Mouse (Mus musculus): Measurements from ENCODE around the gene Prkg2.

Prkg2 gene

GRCm38 (mm10) chr5:99036596-99037441 lies at the start of gene Prkg2:
Prkg2 (minus strand) TSS chr5:99037351.
- no peak for DNase-seq (ENCODE audit: low read depth)

DNA sequence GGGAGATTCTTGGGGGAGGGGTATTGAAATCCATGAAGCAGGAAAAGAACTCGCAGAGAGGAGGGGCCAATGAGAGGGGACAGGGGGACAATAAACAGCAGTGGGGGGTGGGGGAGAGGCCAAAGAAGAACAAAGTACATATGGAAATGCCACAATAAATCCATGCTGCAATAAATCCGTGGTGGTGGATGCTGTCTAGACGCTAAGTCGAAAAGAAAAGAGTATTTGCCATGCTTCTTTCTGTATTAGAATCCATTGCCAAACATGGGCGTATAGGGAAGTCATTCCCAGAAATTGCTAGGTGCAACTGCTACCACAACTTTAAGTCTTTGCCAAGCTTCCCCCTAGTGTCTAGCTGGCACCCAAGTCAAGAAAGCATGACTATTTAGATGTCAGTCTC lies 46.8 kb upstream of the Prkg2 start:
- no peak for DNase-seq (ENCODE audit: low read depth)

DNA sequence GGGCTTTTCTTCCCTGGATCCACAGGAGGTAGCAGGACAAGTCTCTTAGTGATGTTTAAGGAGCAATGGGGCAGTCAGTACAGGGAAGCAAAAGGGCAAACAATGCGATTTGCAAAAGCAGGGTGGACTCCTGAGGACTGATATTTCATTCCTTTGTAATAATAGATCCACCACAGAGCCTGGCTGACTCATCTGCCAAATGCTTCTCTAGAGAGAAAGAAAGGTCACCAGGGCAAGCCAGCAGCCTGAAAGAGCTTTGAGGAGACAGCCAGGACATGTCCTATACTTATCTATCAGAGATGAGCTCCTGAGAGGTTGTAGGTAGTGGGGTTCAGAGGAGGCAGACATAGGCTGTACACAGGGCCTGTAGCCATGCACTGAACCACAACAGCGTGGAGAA lies 41.2 kb upstream of the Prkg2 start:
- DNase-seq (ENCODE audit: low read depth), result no peak

GRCm38 (mm10) chr5:99068391-99068790 lies 31.2 kb upstream of the Prkg2 start:
- no peak for DNase-seq (ENCODE audit: low read depth)

- DNase-seq (ENCODE audit: low read depth), result no peak
Observed at GRCm38 (mm10) chr5:99062582-99062981, 25.4 kb upstream of the Prkg2 start.

DNA sequence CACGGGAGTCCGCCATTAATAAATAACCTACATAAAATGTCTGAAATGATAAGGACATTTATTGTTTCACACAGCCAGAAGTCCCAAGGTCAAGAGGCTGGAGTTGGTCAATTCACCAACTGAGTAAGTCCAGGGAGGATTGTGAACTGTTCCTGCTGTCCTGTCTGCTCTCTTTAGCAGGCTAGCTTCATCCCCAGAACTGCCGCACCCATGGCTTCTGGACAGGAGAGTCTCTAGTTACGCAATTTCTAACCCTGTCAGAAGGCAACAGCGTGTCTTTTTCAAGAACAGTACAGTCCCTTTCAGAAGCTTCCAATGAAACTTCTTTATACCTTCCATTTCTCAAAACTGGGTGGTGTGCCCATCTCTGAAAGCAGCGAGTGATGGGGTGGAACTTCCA lies 1.9 kb upstream of the Prkg2 start:
- no peak for DNase-seq (ENCODE audit: low read depth)

DNA sequence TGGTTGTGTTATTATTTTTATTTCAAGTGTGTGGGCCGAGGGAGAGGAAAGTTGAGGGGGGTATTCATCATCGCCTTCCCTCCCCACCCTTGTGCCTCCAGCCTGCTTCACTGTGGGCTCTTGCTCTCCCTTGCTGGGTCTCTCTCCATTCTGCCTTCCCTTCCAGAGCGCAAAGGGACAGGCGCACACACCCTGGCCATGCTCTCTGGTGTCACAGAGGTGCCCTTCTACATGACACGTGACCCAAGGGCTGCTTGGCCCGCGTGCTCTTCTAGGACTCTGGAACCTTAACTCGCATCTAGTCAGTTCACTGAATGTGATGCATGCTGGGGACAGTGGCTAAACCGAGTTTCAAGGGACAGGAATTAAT lies 276 bp upstream of the Prkg2 start:
- no peak for DNase-seq (ENCODE audit: low read depth)

- DNase-seq (ENCODE audit: low read depth), result no peak
Observed at GRCm38 (mm10) chr5:99035961-99036360, 1.2 kb downstream of the Prkg2 start.

GRCm38 (mm10) chr5:99031551-99032149 lies 5.5 kb downstream of the Prkg2 start:
- DNase-seq (ENCODE audit: low read depth), result no peak

GRCm38 (mm10) chr5:99026343-99026742 lies 10.8 kb downstream of the Prkg2 start:
- DNase-seq (ENCODE audit: low read depth), result no peak

GRCm38 (mm10) chr5:99019709-99020108 lies 17.4 kb downstream of the Prkg2 start:
- DNase-seq (ENCODE audit: low read depth), result no peak

DNA sequence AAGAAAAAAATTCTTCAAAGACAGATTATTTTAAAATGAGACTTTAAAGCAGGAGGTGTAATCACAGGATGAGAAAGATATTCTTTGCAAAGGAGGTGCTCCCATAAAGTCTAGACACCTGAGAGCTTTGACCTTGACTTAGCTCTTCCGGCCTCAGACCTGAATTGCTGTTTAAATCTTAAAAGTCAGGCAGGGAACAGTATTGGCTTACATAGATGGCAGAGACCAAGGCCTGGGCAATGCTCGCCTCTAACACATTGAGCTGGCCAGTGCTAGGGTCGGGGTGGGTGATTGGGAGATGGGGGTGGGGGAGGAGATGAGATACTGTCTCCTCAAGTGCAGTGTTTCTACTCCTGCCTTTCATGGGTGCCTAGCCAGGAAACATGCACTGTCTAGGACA lies 22.0 kb downstream of the Prkg2 start:
- no peak for DNase-seq (ENCODE audit: low read depth)

GRCm38 (mm10) chr5:99010448-99011151 lies 26.6 kb downstream of the Prkg2 start:
- no peak for DNase-seq (ENCODE audit: low read depth)

DNA sequence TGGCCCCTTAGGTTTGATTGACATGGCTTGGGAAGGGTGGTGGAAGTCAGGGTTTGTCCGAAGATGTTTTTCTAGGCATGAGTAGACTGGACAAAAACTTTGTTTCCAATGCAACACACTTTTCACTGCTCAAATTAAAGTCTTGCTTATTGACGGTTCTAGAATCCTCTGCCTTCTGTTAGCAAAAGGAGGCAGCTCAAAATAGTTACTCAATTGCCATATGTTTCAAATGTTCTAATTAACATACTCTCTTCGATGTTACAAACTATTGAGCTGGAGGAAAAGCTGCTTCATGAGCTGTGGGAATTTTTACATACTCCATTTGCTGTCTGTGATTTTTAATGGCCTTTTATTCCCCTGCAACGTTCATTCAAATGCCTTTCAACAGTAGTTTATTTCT lies 39.0 kb downstream of the Prkg2 start:
- no peak for DNase-seq (ENCODE audit: low read depth)

GRCm38 (mm10) chr5:98995767-98996166 lies 41.4 kb downstream of the Prkg2 start:
- no peak for DNase-seq (ENCODE audit: low read depth)

DNA sequence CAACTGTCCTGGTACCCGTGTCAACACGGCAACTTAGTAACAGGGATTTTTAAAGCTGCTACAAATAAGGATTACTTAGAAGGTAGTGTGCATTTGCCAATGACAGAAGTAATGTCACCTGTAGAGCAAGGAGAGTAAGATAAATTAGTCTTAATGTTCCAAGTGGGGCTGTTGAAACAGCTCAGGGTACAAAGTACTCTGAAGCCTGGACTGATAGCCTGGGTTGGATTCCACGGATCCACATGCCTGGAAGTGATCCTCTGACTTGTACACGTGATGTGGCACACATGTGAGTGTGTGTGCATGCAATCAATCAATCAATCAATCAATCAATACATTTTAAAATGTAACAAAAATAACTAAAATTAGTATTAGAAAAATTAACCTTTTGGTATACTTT lies 45.6 kb downstream of the Prkg2 start:
- DNase-seq (ENCODE audit: low read depth), result no peak

- DNase-seq (ENCODE audit: low read depth), result no peak
Observed at GRCm38 (mm10) chr5:98987634-98988033, 49.5 kb downstream of the Prkg2 start.

DNA sequence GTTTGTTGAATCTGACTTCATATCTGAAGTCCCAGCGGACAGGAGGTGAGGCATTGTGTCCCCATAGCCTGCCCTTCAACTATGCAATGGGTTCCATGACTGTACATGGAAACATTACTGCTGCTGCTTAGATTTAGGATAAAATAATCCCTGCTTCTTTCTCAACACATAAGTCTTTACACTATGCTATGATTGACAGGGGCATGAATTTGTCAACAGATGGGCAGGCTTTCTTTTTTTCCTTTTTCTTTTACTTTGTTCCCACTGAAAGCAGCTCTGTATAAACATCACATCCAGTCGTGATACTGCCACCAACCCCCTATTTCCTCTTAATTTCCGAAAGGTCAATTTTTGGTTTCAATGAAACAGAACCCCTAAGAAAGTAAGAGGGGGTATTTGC lies 50.0 kb downstream of the Prkg2 start:
- no peak for DNase-seq (ENCODE audit: low read depth)

GRCm38 (mm10) chr5:98986459-98986858 lies 50.7 kb downstream of the Prkg2 start:
- no peak for DNase-seq (ENCODE audit: low read depth)

DNA sequence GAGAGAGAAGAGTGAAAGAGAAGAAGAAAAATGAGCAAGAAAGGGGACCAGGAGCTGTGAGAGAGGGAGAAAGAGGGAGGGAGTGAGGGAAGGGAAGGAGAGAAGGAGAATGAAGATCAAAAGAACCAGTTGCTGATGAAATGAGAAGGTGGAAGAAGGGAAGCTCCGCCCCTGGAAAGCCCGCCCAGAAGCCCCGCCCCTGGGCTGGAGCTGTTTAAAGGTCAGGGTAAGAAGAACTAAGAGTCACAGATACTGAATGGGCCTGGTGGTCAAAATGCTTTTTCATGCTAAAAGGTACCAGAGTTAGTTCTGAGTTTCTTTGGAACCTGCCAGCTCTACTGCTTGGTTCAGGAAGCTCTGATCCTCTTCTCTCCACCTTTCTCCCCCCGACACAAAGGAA lies 51.1 kb downstream of the Prkg2 start:
- DNase-seq (ENCODE audit: low read depth), result no peak

DNA sequence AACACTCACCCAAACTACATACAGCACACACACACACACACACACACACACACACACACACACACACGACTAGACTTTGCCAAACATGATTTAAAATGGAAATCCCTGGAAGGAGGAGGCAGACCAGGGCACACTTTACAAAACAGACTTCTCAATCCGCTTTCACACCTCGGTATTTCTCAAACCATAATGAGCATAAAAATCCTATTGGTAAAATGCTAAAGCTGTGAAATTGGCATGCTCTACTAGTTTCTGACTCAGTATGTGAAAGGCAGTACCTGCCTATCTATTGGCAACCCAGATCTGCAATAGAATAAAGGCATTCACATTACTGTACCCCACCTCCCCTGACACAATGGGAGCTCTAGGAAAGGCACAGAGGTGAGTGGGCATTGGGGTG lies 52.1 kb downstream of the Prkg2 start:
- no peak for DNase-seq (ENCODE audit: low read depth)

DNA sequence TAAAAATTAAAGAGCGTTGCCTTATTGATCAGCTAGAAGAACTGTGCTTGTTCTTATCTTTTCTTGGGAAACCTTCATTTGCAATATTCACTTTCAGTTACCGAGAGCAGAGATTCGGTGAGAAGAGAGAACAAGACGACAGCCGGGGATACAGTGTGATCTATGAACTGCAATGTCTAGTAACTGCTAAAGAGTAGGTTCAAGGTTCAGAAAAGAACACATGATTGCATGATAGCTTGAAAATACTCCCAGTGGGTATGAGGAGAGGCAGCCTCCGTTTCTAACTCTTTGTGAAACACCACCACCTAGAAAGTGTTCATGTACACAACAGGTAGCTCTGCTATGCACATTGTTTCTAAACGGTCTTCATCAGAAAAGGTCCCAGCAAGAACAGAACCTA lies 55.8 kb downstream of the Prkg2 start:
- no peak for DNase-seq (ENCODE audit: low read depth)

DNA sequence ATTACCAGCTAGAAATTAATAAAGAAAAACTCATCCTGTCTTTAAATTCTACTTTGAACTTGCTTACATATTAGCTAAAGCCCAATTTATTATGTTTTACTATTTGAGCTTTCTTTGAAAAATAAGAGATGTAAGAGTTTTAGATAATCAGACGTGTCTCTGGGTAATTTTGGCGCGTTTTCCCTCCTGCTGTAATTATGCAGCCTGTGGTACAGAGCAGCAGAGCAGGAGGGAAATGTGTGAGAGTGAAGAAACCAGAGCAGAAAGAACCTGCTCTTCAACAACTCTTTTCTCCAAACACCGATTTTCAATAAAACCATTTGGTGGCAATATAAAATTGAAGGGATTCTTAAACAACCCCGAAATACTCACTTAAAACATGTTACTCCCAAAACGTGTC lies 58.8 kb downstream of the Prkg2 start:
- no peak for DNase-seq (ENCODE audit: low read depth)

All from induced T-regulatory cell, adult 2 months (primary cell).